Mouse (Mus musculus): ENCODE measurements around the gene Tmco5.
"Not testable (repeated sequence)": the region's sequence is repeated elsewhere in the genome, so short reads cannot be mapped to it uniquely, and the experiment has no call there.

Tmco5 gene

DNA sequence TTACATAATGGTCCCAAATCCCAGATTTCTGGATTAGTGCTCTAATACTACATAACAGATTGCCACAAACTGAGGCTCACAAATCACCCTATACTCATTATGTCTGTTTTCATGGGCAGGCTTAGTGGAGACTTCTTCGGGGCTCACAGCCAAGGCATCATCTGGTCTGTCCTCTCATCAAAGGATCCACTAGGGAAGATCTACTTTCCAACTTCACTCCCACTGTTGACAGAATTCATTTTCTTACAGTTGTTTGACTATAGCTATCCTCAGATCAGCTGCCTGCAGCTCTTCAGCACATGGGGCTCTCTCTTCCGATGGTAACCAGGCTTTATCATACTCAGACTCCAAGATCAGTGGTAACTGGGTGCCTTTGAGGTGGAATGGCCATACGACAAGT, 45.2 kb downstream of the Tmco5 start:
- DNase-seq, result no peak

DNA sequence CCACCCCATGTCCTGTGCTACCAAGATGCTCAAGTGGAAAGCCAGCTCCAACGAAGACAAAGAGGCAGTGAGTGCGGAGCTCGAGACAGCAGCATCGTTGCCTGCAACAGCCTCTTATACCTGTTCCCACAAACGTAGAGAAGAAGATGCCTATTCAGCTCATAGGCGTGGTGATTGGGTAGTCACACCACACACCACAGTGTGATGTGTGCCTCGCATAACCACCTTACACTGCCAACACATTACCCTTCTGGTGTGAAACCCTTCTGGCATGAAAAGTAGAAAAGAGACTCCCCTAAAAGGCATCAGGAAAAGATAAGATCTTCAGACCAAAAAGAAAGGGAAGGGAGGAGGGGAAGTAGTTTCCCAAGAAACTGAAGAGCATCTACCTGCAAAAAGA, 45.8 kb downstream of the Tmco5 start:
- DNase-seq, result no peak

DNA sequence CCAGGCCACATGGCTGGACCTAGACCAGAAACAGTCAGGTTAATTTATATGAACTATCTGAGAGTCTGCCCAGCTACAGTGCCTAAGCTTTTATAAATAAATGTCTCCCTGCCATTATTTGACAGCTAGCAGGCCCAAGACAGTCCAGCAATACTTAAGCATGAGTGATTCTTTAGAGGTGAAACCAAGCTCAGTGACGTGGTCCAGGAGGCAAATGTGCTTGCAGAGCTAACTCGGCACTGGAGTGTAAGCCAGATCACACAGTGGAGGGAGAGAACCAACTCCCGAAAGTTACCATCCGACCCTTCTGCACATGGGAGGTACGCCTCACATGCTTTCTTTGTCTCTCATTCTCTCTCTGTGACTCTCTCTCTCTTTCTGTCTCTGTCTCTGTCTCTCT, 46.7 kb downstream of the Tmco5 start:
- DNase-seq, result no peak

DNA sequence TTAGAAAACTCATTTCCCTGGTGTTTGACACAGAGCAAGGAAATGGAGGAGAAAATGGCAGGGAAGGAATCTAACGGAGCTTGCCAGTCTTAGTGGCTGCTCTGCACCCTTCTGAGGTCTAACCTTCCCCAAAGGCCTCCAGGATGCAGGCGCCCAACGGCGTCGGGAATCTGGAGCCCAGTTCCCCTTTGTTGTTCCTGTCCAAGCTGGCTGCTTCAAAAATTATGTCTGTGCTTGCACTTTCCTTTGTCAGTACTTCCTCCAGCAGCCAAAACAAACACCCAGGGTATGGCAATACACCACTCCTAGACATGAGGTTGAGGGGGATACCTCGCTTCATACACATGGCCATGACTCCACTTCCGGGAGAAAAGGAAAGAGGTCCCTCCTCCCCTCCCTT, 53.7 kb downstream of the Tmco5 start:
- no peak for DNase-seq

DNA sequence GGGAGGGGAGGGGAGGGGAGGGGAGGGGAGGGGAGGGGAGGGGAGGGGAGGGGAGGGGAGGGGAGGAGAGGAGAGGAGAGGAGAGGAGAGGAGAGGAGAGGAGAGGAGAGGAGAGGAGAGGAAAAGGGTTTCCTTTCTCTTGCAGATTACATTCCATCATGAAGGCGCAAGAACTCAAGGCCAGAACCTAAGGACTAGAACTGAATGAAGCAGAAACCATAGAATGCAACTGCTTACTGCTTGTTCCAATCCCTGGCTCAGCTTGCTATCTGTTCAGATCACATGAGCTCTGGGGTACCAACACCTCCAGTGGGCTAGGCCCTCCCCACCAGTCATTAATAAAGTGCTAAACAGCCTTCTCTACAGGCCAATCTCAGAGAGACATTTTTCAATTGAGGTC, 55.7 kb downstream of the Tmco5 start:
- not testable (repeated sequence) for DNase-seq

DNA sequence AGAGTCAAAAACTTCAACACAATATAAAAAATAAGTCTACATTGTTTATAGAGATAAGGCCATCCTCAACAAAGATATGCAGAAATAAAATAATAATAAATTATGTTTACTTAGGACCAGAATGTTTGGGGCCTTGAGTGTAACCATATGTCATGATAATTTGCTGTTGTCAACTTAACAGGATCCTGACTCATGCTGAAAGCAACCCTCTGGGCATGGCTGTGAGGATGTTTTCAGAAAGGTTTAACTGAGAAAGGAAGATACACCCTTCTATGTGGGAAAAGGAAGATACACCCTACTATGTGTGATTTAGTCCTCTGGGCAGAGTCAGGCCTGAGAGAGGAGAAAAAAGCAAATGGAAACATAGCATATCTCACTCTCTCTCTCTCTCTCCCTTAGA, 56.3 kb downstream of the Tmco5 start:
- no peak for DNase-seq

DNA sequence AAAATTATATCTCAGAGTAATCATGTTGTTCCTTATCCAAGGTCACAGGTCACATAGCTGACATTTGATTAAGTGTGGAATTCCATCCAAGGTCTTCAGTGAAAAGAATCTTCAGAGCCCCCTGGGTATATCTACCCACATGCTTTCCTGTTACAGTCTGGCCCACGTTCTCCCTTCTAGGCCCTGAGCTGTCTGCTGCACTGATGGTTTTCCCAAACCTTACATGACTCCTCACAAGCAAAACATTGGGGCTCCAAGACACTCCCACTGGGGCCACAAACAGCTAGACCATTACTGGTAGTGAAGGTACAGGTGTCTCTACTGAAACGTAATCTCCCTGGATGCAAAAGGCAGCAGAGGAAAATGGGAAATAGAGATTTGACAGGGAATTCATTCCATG, 57.9 kb downstream of the Tmco5 start:
- DNase-seq, result no peak

DNA sequence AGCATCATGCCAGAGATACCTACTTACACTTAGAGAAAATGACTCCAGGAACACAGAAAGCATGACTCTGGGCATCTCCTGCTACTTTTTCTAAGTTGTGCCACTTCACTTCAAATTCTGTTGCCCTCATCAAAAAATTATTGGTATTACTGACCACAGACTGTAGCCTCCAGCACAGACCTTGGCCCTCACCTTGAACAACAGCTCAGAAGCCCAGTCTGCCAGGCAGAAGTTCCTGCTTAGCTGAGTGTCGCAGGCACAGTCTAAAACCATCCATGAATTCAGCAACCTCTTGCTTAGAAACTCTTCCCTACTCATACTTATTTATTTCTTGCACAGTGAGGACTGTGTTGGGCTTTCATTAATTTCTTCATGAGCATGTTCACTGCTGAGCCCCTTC, 58.7 kb downstream of the Tmco5 start:
- no peak for DNase-seq

DNA sequence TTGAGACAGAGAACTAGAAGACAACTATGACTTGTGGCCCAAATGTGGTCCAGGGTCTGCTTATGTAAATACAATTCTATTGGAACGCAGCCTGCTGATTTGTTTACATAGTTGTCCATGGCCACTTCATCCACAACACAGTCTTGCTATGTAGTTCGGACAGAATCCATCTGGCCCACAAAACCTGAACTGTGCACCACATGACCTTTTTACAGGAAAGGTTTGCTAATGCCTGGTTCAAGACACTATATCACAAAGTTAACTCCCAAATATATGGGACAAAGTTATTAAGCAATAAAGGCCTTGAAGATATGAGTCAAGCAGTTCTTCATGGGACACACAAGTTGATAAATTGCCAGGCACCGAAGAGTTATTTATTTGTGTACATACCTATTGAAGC, 63.3 kb downstream of the Tmco5 start:
- no peak for DNase-seq
